Comparison of ENCODE assay signal across 17 mouse cellular contexts in genomic region chr13:72800546-72800945, GRCm38 (mm10).
"Had no signal": no experiment of that assay in that cellular context is flagged by ENCODE, and none has a peak within 500 bp of the region (broad histone marks: within the 10 kb centered on the region; RNA-seq: fewer than 3 reads in every experiment).

No protein-coding gene starts in this region.

- H3K4me3 ChIP-seq: lung, embryonic 15.5 days; megakaryocyte, embryonic 14.5 days; midbrain, embryonic 13.5 days; neural tube, embryonic 12.5 days; stomach, embryonic 15.5 days had no signal

- H3K27me3 ChIP-seq: lung, embryonic 15.5 days; megakaryocyte, embryonic 14.5 days; stomach, embryonic 15.5 days had no signal

- H3K27ac ChIP-seq: lung, embryonic 15.5 days; macrophage; midbrain, embryonic 13.5 days; neural tube, embryonic 12.5 days; stomach, embryonic 15.5 days; stomach, postnatal 0 days had no signal

- H3K9me3 ChIP-seq: lung, embryonic 15.5 days; midbrain, embryonic 13.5 days; neural tube, embryonic 12.5 days; stomach, embryonic 15.5 days had no signal

- ATAC-seq: liver, postnatal 0 days; lung, postnatal 0 days had no signal

- H3K4me1 ChIP-seq: lung, embryonic 15.5 days; megakaryocyte, embryonic 14.5 days; neural tube, embryonic 12.5 days; stomach, embryonic 15.5 days had no signal

- DNase-seq: liver, postnatal 0 days; lung, adult 2 months; lung, postnatal 14 days; lung, postnatal 36 days; right cerebral cortex, postnatal 14 days; thymus, adult 2 months; thymus, postnatal 25 days; thymus, postnatal 4 days had no signal

- H3K36me3 ChIP-seq: lung, embryonic 15.5 days; midbrain, embryonic 13.5 days; neural tube, embryonic 12.5 days; stomach, embryonic 15.5 days had no signal

- H3K4me2 ChIP-seq: lung, embryonic 15.5 days; midbrain, embryonic 11.5 days; midbrain, embryonic 13.5 days; neural tube, embryonic 12.5 days; stomach, embryonic 15.5 days had no signal

- H3K9ac ChIP-seq: liver, postnatal 0 days; lung, embryonic 15.5 days; midbrain, embryonic 13.5 days; neural tube, embryonic 12.5 days; stomach, embryonic 15.5 days had no signal
